Mouse (Mus musculus) gastrocnemius, postnatal 10 days (tissue): ENCODE data around the gene Trabd. TPM values are rescaled to one million over a fixed set of nuclear protein-coding genes. Genes with fewer than 3 reads are reported as not detected.

Source experiments
- DNase-seq: peaks from one replicate; pipeline ENCODE4 v3.0.0; 2021; ENCODE audit warnings: mixed read lengths
- total RNA-seq, 2 experiments: library from RNA; stranded (reverse); gene quantifications; 2 replicates each; pipeline ENCODE4 v1.2.3; 2021

Gene Trabd
- total RNA-seq, 2 experiments from 2014 or later = 24.9 to 28.1 TPM

- peak; percentile 73 for DNase-seq
Measured at GRCm38 (mm10) chr15:89076156-89076731, 1.3 kb downstream of the Trabd start.

- no peak for DNase-seq
Measured at GRCm38 (mm10) chr15:89078208-89078836, 3.4 kb downstream of the Trabd start.

- DNase-seq = no peak
Measured at GRCm38 (mm10) chr15:89083906-89084305, 9.0 kb downstream of the Trabd start.

DNA sequence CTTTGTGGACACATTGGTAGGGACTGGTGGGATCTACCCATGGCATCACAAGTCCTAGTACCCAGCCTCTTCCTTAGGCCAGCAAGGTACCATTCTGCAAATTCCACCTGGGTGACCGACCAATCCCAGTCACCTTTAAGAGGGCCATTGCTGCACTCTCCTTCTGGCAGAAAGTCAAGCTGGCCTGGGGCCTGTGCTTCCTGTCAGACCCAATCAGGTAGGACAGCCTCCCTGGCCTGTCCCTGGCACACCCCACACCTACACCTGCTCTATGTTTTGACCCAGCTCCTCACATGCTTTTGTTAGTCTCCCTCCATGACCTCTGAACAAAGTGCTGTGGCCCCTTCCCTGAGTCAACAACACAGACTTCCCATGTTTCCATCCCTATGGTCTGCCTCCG, 9.9 kb downstream of the Trabd start:
- DNase-seq = no peak

DNA sequence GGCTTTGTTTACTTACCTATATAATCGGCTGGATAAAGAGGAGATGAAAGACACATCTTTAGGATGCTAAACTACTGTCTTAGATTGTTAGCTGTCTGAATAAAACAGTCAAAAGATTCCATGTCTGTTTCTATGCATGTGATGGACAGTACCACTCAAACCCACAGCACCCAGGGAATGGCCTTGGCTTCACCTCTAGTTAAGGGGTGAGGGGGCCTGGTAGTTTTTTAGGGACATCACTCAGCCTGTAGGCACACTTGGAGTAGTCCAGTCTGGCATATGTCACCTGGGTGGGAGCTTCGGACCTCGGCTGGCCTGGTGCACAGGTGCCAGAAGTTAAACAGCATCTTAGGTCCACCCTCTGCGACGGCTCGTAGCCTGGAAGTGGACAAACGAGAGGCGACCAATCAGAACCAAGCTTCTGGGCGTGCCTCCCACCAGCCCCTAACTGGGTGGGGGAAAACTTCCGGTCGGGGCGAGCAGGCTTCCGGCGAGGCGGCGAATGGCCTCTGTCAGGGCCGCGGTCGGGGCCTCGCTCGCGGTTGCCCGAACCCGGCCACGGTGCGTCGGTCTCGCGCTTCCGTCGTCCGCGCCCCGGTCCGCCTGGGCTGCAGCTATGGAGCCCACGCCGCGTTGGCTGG, 13.8 kb downstream of the Trabd start, which contains the start of gene Selenoo:
Selenoo (plus strand) TSS at position 478 of the 641 bp plus-strand sequence.
- peak; percentile 90 for DNase-seq

GRCm38 (mm10) chr15:89089248-89090051, 14.5 kb downstream of the Trabd start:
- peak; percentile 61 for DNase-seq

DNA sequence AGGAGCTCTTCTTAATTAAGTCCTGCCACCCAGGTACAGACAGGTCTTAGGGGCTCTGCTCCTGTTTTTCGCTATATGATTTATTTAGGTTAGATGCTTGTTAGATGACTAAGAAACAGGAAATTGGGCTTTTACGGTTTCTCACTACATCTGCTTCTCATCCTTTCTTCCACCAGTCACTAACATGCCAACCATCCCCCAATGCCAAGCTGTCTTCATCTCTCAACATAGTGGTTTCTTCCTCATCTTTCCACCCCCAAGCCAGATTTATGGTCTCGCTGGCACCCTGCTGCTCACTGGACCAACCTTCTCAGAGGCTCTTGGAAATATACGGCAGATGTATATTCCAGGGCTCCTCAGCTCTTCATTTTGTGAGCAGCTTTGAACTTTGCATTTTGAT, 15.7 kb downstream of the Trabd start:
- DNase-seq = no peak

DNA sequence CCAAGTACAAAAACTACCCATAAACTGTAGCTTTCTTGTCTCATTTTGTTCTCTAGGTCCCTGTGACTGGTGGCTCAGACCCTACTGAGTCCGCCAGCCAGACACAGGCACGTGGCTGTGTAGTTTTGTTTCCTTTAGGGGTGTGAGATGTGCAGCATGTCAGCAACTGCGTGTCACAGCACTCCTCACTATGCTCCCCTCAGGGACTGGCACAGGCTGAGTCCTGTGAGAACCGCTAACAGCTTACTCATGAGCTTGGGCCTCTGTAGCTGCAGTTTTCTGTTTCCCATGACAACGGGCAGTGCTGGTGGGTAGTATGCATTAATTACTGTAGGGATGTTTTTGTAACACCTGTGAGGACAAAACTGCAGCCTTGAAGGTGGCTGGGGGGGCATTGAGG, 17.3 kb downstream of the Trabd start:
- no peak for DNase-seq

DNA sequence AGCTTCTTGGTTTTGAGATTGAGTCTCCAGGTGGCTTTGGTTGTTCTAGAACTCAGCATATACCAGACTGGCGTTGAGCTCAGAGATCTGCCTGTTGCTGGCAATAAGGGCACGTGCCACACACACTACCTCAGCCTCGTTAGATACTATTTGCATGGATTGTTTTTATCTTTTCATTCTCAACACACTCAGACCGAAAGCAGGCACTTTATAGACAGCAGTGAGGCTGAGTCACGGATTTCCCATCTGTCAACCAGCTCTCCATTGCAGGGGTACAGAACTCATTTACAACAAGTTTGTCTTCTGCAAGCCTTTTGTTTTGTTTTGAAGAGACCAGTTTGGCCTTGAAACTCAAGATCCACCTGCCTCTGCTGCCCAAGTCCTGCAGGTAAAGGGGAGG, 22.5 kb downstream of the Trabd start:
- DNase-seq = no peak

GRCm38 (mm10) chr15:89098616-89099015, 23.7 kb downstream of the Trabd start:
- no peak for DNase-seq

- no peak for DNase-seq
Measured at GRCm38 (mm10) chr15:89100823-89101222, 25.9 kb downstream of the Trabd start.

- no peak for DNase-seq
Measured at GRCm38 (mm10) chr15:89102646-89103045, 27.7 kb downstream of the Trabd start.

DNA sequence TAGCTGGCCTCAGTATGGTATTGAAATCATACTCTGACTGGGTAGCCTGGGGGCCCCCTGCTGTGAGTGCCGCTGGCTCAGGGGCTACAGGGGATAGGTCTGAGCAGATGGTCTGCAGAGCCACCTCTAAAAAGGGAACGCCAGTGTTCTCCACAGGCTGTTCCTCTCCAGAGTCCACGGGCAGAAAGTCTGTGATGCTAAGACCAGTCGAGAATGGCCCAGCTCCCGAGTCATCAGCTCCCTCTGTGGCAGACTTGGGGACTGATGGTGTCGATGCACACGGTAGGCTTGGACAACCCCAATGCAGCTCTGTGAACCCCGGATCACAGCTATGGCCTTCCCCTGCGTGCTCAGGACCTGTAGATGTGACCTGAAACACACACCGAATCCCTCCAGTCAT, 29.0 kb downstream of the Trabd start:
- DNase-seq = no peak

DNA sequence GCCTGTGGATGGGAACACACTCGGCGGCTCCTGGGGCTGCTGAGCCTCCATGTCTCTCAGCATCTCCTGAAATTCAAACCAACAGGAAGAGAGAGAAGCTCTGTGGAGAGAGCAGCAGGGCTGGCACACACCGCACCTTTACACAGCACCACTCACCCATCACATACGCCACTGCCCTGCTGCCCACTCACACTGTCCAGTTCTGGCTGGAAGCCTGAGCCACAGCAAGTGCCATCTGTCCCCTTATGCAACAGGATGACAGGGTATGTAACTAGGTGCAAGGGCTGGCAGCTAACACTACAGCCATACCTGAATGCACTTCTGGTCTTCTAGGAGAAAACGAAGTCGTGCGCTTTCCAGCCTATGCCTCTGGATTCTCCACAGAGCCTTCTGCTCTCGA, 29.5 kb downstream of the Trabd start:
- DNase-seq = peak; percentile 3

DNA sequence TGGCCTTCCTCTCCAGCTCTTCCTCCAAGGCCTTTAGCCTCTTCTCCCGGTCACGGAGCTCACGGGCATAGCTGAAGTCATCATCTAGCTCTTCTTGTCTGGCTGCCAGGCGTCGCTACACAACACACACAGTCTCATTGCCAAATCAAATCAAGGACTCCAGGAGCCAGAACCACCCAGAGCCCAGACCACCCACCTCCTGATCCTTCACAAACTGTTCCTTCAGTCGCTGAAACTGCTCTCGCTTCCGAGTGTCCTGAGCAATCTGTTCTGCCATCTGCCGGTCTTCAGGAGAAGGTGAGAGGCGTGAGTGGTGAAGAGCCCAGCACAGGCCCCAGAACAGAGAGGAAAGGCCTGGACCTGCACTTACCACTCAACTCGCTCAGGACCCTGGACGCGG, 31.1 kb downstream of the Trabd start:
- DNase-seq = peak; percentile 1

DNA sequence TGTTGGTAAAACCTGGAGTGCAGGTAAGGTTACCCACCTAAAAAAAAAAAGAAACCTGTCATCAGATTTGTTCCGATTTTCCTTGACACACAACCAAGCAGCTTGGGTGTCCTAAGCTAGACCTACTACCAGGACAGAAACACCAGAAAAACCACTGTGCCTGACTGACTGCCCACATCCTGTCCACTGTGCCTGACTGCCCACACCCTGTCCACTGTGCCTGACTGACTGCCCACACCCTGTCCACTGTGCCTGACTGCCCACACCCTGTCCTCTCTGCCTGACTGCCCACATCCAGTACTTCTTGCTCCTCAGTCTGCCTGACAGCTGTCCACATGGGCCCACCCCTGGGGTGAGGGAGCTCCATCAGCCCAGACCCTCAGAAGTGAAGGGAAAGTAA, 32.1 kb downstream of the Trabd start:
- no peak for DNase-seq

GRCm38 (mm10) chr15:89110147-89110546, 35.2 kb downstream of the Trabd start:
- no peak for DNase-seq

GRCm38 (mm10) chr15:89118007-89118406, 43.1 kb downstream of the Trabd start:
- DNase-seq = no peak

DNA sequence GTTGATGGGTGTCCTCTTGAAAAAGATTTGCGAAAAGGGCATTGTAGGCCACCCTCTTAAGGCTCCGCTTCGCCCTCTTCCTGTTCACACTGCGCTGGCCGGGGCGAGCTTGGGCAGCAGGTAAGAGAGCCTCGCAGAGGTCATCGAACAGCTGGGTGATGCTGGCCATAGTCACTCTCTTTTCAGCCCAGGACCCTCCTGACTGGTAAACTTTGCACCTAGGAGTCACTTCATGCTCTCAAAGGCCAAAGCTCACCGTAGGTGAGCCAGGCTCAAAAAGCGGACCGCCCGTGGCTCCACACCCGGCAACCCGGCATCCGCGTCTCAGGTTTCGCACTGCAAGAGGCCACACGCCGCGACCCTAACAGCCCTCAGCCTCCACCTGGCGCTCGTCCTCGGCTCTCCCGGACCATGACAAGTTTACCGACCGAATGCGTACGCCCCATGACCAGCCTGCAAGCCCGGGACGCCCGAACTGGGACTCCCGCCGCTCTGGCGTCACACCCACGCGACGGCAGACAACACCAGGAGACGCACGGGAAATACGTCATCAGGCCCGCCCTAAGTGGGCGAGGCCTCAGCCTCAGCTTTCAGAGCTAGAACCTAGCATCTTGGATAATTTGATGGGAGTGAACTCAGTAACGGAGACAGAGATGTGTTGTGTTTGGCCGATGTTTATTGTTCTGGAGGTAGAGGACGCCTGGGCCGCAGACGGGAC, 47.9 kb downstream of the Trabd start, which contains the start of gene Tubgcp6:
Tubgcp6 (minus strand) TSS at position 464 of the 718 bp plus-strand sequence.
- peak; percentile 93 for DNase-seq

DNA sequence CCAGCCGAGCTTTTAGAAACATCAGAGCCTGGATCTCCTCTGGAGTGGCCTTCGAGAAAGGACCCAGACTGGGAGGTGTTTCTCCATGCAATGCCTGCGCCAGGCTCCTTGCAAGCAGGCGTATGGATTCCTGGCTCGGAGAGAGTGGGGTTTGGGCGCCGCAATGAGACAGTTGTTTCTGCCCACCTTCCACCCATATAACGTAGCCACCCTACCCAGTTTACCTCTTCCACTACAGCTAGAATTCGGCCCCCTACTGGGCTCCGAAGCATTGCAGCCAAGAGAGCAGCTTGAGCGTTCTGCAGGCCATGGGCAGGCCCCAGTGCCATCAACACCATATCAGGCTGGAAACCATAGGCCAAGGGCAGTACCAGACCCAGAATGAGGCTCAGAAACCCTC, 48.7 kb downstream of the Trabd start:
- DNase-seq = no peak

DNA sequence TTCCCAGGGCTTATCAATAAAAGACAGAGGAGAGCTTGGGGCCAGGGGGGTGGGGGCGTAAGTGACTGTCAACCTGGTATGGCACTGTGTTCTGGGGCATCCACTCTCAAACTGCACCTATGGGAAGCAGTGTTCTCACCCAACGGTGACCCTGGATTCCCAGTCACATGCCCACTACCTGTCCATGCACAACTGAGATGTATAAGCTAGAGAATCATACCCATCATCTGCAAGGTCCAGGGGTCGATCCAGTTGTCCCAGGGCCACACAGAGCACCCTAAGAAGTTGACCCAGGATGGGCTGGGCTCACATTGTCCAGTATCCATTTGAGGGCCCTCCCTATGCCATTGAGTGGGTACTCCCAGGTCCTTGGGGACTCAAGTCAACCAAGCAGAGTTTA, 49.4 kb downstream of the Trabd start:
- no peak for DNase-seq

DNA sequence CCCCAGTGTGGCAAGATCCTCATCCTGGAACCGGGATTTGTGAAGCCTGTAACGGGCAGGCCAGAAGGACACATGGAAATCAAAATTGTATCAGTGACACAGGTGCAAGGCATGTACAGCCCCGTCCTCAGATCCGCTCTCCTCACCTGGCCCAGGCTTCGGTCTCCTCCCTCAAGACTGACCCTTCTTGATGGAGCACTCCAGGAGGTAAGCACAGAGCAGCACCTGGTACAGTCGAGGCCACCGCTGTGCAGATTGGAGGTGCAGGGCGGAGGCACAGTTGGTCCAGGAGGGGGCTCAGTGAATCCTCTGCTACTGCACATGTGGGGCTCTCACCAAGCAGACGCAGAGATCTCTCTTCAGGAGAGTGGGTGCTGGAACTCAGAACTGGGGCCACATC, 50.4 kb downstream of the Trabd start:
- DNase-seq = no peak
